Mouse (Mus musculus) ES-E14 (cell line): ENCODE data around the gene Tnks2. TPM values are rescaled to one million over a fixed set of nuclear protein-coding genes. Genes with fewer than 3 reads are reported as not detected.

Source experiments
- DNase-seq: peaks from one replicate; pipeline ENCODE4 v3.0.0-alpha.2; 2013; ENCODE audit warnings: low read depth, low spot score
- H3K27ac ChIP-seq: 2 replicates; pipeline ENCODE4 v1.5.1; 2012; ENCODE audit warnings: low read depth, mild to moderate bottlenecking, low read length, moderate library complexity, mixed read lengths; ENCODE audit not compliant: poor library complexity, insufficient read depth, severe bottlenecking
- H3K36me3 ChIP-seq: 2 replicates; pipeline ENCODE4 v1.6.1; 2012; ENCODE audit warnings: mild to moderate bottlenecking, low read length, moderate library complexity, mixed read lengths; ENCODE audit not compliant: control insufficient read depth, poor library complexity, insufficient read depth, severe bottlenecking
- H3K4me1 ChIP-seq, 2 experiments: fragments of 150-350 bp in 1 of 2; sonication (generic) in 1 of 2; 2 replicates each; pipeline ENCODE4 v1.6.1; 2012; ENCODE audit warnings: low read length in 2 of 2, mild to moderate bottlenecking in 1 of 2, mixed read lengths in 1 of 2; ENCODE audit not compliant: control insufficient read depth in 2 of 2, insufficient read depth in 2 of 2, poor library complexity in 1 of 2
- H3K4me3 ChIP-seq, 2 experiments: fragments of 150-350 bp in 1 of 2; sonication (generic) in 1 of 2; 2 replicates each; pipeline ENCODE4 v1.5.1; 2012; ENCODE audit warnings: low read length in 2 of 2, low read depth in 1 of 2, mild to moderate bottlenecking in 1 of 2, mixed read lengths in 1 of 2; ENCODE audit not compliant: insufficient read depth in 1 of 2, poor library complexity in 1 of 2, severe bottlenecking in 1 of 2
- H3K9ac ChIP-seq: 2 replicates; pipeline ENCODE4 v1.6.1; 2012; ENCODE audit warnings: low read depth, mild to moderate bottlenecking, low read length, mixed read lengths; ENCODE audit not compliant: poor library complexity, insufficient read depth, severe bottlenecking
- H3K9me3 ChIP-seq: fragments of 150-350 bp; sonication (generic); 2 replicates; pipeline ENCODE4 v1.6.1; 2012; ENCODE audit warnings: low read depth, mild to moderate bottlenecking, low read length; ENCODE audit not compliant: control insufficient read depth, insufficient read depth
- CHD2 ChIP-seq: IDR thresholded peaks from 2 replicates; pipeline ENCODE4 v1.6.1; 2014; ENCODE audit warnings: mild to moderate bottlenecking, low read depth, low read length, inconsistent platforms
- HCFC1 ChIP-seq: IDR thresholded peaks from 2 replicates; pipeline ENCODE4 v1.6.1; 2012; ENCODE audit warnings: low read length, inconsistent platforms, borderline replicate concordance; ENCODE audit not compliant: insufficient read depth
- MAFK ChIP-seq: IDR thresholded peaks from 2 replicates; pipeline ENCODE4 v1.6.1; 2014; ENCODE audit warnings: mild to moderate bottlenecking, low read depth, low read length, inconsistent platforms; ENCODE audit not compliant: insufficient read depth
- ZC3H11A ChIP-seq: IDR thresholded peaks from 2 replicates; pipeline ENCODE4 v1.6.1; 2012; ENCODE audit warnings: low read depth, mild to moderate bottlenecking, inconsistent platforms, low read length, borderline replicate concordance
- ZNF384 ChIP-seq: IDR thresholded peaks from 2 replicates; pipeline ENCODE4 v1.6.1; 2012; ENCODE audit warnings: low read depth, low read length, inconsistent platforms
- in situ Hi-C, 2 experiments: fragments of 600-800 bp; cut with MboI; formaldehyde crosslinking; loops; one replicate each; pipeline ENCODE4 v1.15.1; 2025; ENCODE audit warnings: low sequenced_read_pairs in 2 of 2, inconsistent platforms in 1 of 2; ENCODE audit not compliant: unreplicated experiment in 2 of 2
- total RNA-seq: library from RNA; depleted of rRNA; stranded (reverse); fragments of 300-350 nt; gene quantifications from 2 replicates; pipeline ENCODE4 v1.2.3, GENCODE M21; 2012

Gene Tnks2
- total RNA-seq, 1 experiment, result 289 TPM

GRCm38 (mm10) chr19:36801856-36802641, 32.0 kb upstream of the Tnks2 start:
- no peak overlapping the region for H3K9ac ChIP-seq
- no peak for TF ChIP-seq MAFK
- TF ChIP-seq CHD2, result no peak
- no peak for TF ChIP-seq ZC3H11A
- TF ChIP-seq HCFC1, result no peak
- TF ChIP-seq ZNF384, result no peak
- in situ Hi-C loops, result no loop called here
- no peaks in the 10 kb centered on the region for H3K36me3 ChIP-seq
- no peaks in the 10 kb centered on the region for H3K4me1 ChIP-seq
- H3K9me3 ChIP-seq, result no peaks in the 10 kb centered on the region
- no peak overlapping the region for H3K27ac ChIP-seq
- H3K4me3 ChIP-seq, result no peak overlapping the region
- DNase-seq, result no peak

GRCm38 (mm10) chr19:36803403-36803802, 30.6 kb upstream of the Tnks2 start:
- TF ChIP-seq ZC3H11A (no peak), MAFK (no peak), ZNF384 (no peak), CHD2 (no peak), HCFC1 (no peak)

GRCm38 (mm10) chr19:36806842-36807241, 27.2 kb upstream of the Tnks2 start:
- no peak for DNase-seq
- no peaks in the 10 kb centered on the region for H3K4me1 ChIP-seq
- H3K4me3 ChIP-seq, result no peak overlapping the region
- no peak overlapping the region for H3K9ac ChIP-seq
- TF ChIP-seq CHD2, result no peak
- no peak for TF ChIP-seq ZC3H11A
- no peak for TF ChIP-seq HCFC1
- TF ChIP-seq ZNF384, result no peak
- no peak for TF ChIP-seq MAFK
- H3K27ac ChIP-seq, result no peak overlapping the region
- in situ Hi-C loops, result no loop called here
- H3K36me3 ChIP-seq, result no peaks in the 10 kb centered on the region
- H3K9me3 ChIP-seq, result no peaks in the 10 kb centered on the region

More at GRCm38 (mm10) chr19:36803403-36803802, 30.6 kb upstream of the Tnks2 start:
- Histone ChIP-seq H3K36me3 (no peaks in the 10 kb centered on the region), H3K27ac (no peak overlapping the region), H3K4me1 (no peaks in the 10 kb centered on the region), H3K4me3 (no peak overlapping the region), H3K9me3 (no peaks in the 10 kb centered on the region), H3K9ac (no peak overlapping the region)
- in situ Hi-C loops, result no loop called here
- no peak for DNase-seq

- Histone ChIP-seq H3K4me3 (no peak overlapping the region), H3K9me3 (no peaks in the 10 kb centered on the region), H3K4me1 (no peaks in the 10 kb centered on the region), H3K27ac (no peak overlapping the region), H3K36me3 (no peaks in the 10 kb centered on the region), H3K9ac (no peak overlapping the region)
- DNase-seq, result no peak
- in situ Hi-C loops, result no loop called here
- TF ChIP-seq HCFC1, result no peak
- no peak for TF ChIP-seq ZNF384
These were observed 25.5 kb upstream of the Tnks2 start for GRCm38 (mm10) chr19:36808426-36809105.
